Mouse (Mus musculus) embryonic facial prominence, embryonic 10.5 days (tissue): ENCODE data around the gene Macrod2. TPM values are rescaled to one million over a fixed set of nuclear protein-coding genes. Genes with fewer than 3 reads are reported as not detected.

Source experiments
- DNase-seq: peaks from one replicate; pipeline ENCODE4 v3.0.0-alpha.2; 2017; ENCODE audit warnings: low spot score
- H3K27ac ChIP-seq: fragments of 300-500 bp; sonication (generic); replicated peaks from 2 replicates; pipeline ENCODE4 v1.5.1; 2016; ENCODE audit warnings: mild to moderate bottlenecking
- H3K27me3 ChIP-seq: fragments of 300-500 bp; sonication (generic); replicated peaks from 2 replicates; pipeline ENCODE4 v1.6.1; 2016; ENCODE audit warnings: low read depth, mild to moderate bottlenecking; ENCODE audit not compliant: poor library complexity, severe bottlenecking
- H3K36me3 ChIP-seq: fragments of 300-500 bp; sonication (generic); replicated peaks from 2 replicates; pipeline ENCODE4 v1.6.1; 2016; ENCODE audit warnings: mild to moderate bottlenecking, moderate library complexity
- H3K4me1 ChIP-seq: fragments of 300-500 bp; sonication (generic); 2 replicates; pipeline ENCODE4 v1.6.1; 2016
- H3K4me3 ChIP-seq: fragments of 300-500 bp; sonication (generic); 2 replicates; pipeline ENCODE4 v1.5.1; 2016; ENCODE audit warnings: mild to moderate bottlenecking, moderate library complexity
- H3K9me3 ChIP-seq: fragments of 300-500 bp; sonication (generic); 2 replicates; pipeline ENCODE4 v1.6.1; 2016; ENCODE audit warnings: mild to moderate bottlenecking
- WGBS: fragments of 180-500 bp; shearing (Covaris S2); methylation state at CpG from one replicate; pipeline ENCODE4 v1.1.7; 2016; 5-methylcytosine and 5-hydroxymethylcytosine counted together
- polyA plus RNA-seq: library from polyadenylated mRNA; unstranded; fragments of >200 nt; fragmentation: Nextera tagmentation; extraction: Ambion mirVana; gene quantifications from 2 replicates; pipeline ENCODE4 v1.2.1, GENCODE M21; 2016

The Macrod2 gene
- polyA plus RNA-seq, 1 experiment from 2014 or later, result 25.8 TPM

GRCm38 (mm10) chr2:142108947-142109346 is 1713.8 kb downstream of the Macrod2 start:
- DNase-seq, result no peak
- no peaks in the 10 kb centered on the region for H3K27me3 ChIP-seq
- no peak overlapping the region for H3K27ac ChIP-seq
- no peak overlapping the region for H3K4me3 ChIP-seq
- no peaks in the 10 kb centered on the region for H3K9me3 ChIP-seq
- H3K36me3 ChIP-seq, result no peaks in the 10 kb centered on the region
- WGBS, result 80% methylated on average over 3 of the region's 3 CpGs
- no peaks in the 10 kb centered on the region for H3K4me1 ChIP-seq

- H3K36me3 ChIP-seq, result no peaks in the 10 kb centered on the region
- H3K27ac ChIP-seq, result no peak overlapping the region
- no peaks in the 10 kb centered on the region for H3K4me1 ChIP-seq
- H3K4me3 ChIP-seq, result no peak overlapping the region
- no peaks in the 10 kb centered on the region for H3K9me3 ChIP-seq
- 86% methylated on average over 1 of the region's 1 CpGs for WGBS
- DNase-seq, result no peak
- no peaks in the 10 kb centered on the region for H3K27me3 ChIP-seq
These were observed 1721.5 kb downstream of the Macrod2 start for GRCm38 (mm10) chr2:142116623-142117022.

- H3K4me1 ChIP-seq, result no peaks in the 10 kb centered on the region
- WGBS, result 72% methylated on average over 3 of the region's 3 CpGs
- no peaks in the 10 kb centered on the region for H3K27me3 ChIP-seq
- no peaks in the 10 kb centered on the region for H3K9me3 ChIP-seq
- H3K4me3 ChIP-seq, result no peak overlapping the region
- DNase-seq, result no peak
- no peaks in the 10 kb centered on the region for H3K36me3 ChIP-seq
- H3K27ac ChIP-seq, result no peak overlapping the region
These were observed 1733.0 kb downstream of the Macrod2 start for GRCm38 (mm10) chr2:142128109-142128508.

GRCm38 (mm10) chr2:142129166-142129565 is 1734.1 kb downstream of the Macrod2 start:
- WGBS, result 86% methylated on average over 4 of the region's 4 CpGs
- H3K4me1 ChIP-seq, result no peaks in the 10 kb centered on the region
- no peak overlapping the region for H3K4me3 ChIP-seq
- DNase-seq, result no peak
- no peaks in the 10 kb centered on the region for H3K36me3 ChIP-seq
- H3K27ac ChIP-seq, result no peak overlapping the region
- no peaks in the 10 kb centered on the region for H3K9me3 ChIP-seq
- no peaks in the 10 kb centered on the region for H3K27me3 ChIP-seq

- H3K27me3 ChIP-seq, result no peaks in the 10 kb centered on the region
- H3K4me1 ChIP-seq, result no peaks in the 10 kb centered on the region
- no peak for DNase-seq
- H3K9me3 ChIP-seq, result no peaks in the 10 kb centered on the region
- 90% methylated on average over 2 of the region's 2 CpGs for WGBS
- H3K36me3 ChIP-seq, result no peaks in the 10 kb centered on the region
- H3K4me3 ChIP-seq, result no peak overlapping the region
- no peak overlapping the region for H3K27ac ChIP-seq
These were observed 1754.2 kb downstream of the Macrod2 start for GRCm38 (mm10) chr2:142149310-142149709.

- DNase-seq, result peak; percentile 22
- peak overlapping the region; percentile 40; the same call in 1 of the 2 replicates for H3K27ac ChIP-seq
- H3K27me3 ChIP-seq, result no peaks in the 10 kb centered on the region
- H3K4me3 ChIP-seq, result no peak overlapping the region
- no peaks in the 10 kb centered on the region for H3K9me3 ChIP-seq
- H3K36me3 ChIP-seq, result no peaks in the 10 kb centered on the region
- H3K4me1 ChIP-seq, result peaks cover 17% of the 10 kb centered on the region
- WGBS, result 36% methylated on average over 10 of the region's 10 CpGs
These were observed 1768.6 kb downstream of the Macrod2 start for GRCm38 (mm10) chr2:142163506-142164275.

- Histone ChIP-seq H3K27ac (no peak overlapping the region), H3K4me1 (no peaks in the 10 kb centered on the region), H3K4me3 (no peak overlapping the region), H3K9me3 (no peaks in the 10 kb centered on the region), H3K36me3 (no peaks in the 10 kb centered on the region), H3K27me3 (no peaks in the 10 kb centered on the region)
- DNase-seq, result no peak
- 85% methylated on average over 2 of the region's 2 CpGs for WGBS
These were observed 1774.5 kb downstream of the Macrod2 start for GRCm38 (mm10) chr2:142169649-142170048.

GRCm38 (mm10) chr2:142172706-142173105 is 1777.6 kb downstream of the Macrod2 start:
- 93% methylated on average over 3 of the region's 3 CpGs for WGBS
- Histone ChIP-seq H3K36me3 (no peaks in the 10 kb centered on the region), H3K27me3 (no peaks in the 10 kb centered on the region), H3K4me1 (no peaks in the 10 kb centered on the region), H3K27ac (no peak overlapping the region), H3K4me3 (no peak overlapping the region), H3K9me3 (no peaks in the 10 kb centered on the region)
- no peak for DNase-seq

- Histone ChIP-seq H3K36me3 (no peaks in the 10 kb centered on the region), H3K4me1 (no peaks in the 10 kb centered on the region), H3K9me3 (no peaks in the 10 kb centered on the region), H3K27ac (no peak overlapping the region), H3K4me3 (no peak overlapping the region), H3K27me3 (no peaks in the 10 kb centered on the region)
- DNase-seq, result no peak
- 81% methylated on average over 2 of the region's 2 CpGs for WGBS
These were observed 1778.9 kb downstream of the Macrod2 start for GRCm38 (mm10) chr2:142174039-142174438.

- H3K36me3 ChIP-seq, result no peaks in the 10 kb centered on the region
- no peak for DNase-seq
- H3K27me3 ChIP-seq, result no peaks in the 10 kb centered on the region
- WGBS, result 83% methylated on average over 2 of the region's 2 CpGs
- H3K4me3 ChIP-seq, result no peak overlapping the region
- H3K9me3 ChIP-seq, result no peaks in the 10 kb centered on the region
- no peak overlapping the region for H3K27ac ChIP-seq
- peaks cover 3% of the 10 kb centered on the region; the same call in 1 of the 2 replicates for H3K4me1 ChIP-seq
These were observed 1791.8 kb downstream of the Macrod2 start for GRCm38 (mm10) chr2:142186922-142187321.

- H3K4me1 ChIP-seq, result peaks cover 3% of the 10 kb centered on the region; the same call in 1 of the 2 replicates
- H3K9me3 ChIP-seq, result no peaks in the 10 kb centered on the region
- DNase-seq, result no peak
- H3K27ac ChIP-seq, result no peak overlapping the region
- H3K4me3 ChIP-seq, result no peak overlapping the region
- H3K27me3 ChIP-seq, result no peaks in the 10 kb centered on the region
- WGBS, result 60% methylated on average over 5 of the region's 5 CpGs
- no peaks in the 10 kb centered on the region for H3K36me3 ChIP-seq
These were observed 1792.3 kb downstream of the Macrod2 start for GRCm38 (mm10) chr2:142187428-142187827.

- Histone ChIP-seq H3K4me1 (no peaks in the 10 kb centered on the region), H3K9me3 (no peaks in the 10 kb centered on the region)
- 75% methylated on average over 1 of the region's 1 CpGs for WGBS
These were observed 1822.3 kb downstream of the Macrod2 start for GRCm38 (mm10) chr2:142217371-142217770.

GRCm38 (mm10) chr2:142222137-142222921 is 1827.2 kb downstream of the Macrod2 start:
- Histone ChIP-seq H3K36me3 (no peaks in the 10 kb centered on the region), H3K4me3 (no peak overlapping the region), H3K9me3 (no peaks in the 10 kb centered on the region), H3K4me1 (no peaks in the 10 kb centered on the region), H3K27me3 (no peaks in the 10 kb centered on the region), H3K27ac (no peak overlapping the region)
- 82% methylated on average over 8 of the region's 8 CpGs for WGBS
- DNase-seq, result no peak

More at GRCm38 (mm10) chr2:142217371-142217770, 1822.3 kb downstream of the Macrod2 start:
- H3K4me3 ChIP-seq, result no peak overlapping the region
- H3K36me3 ChIP-seq, result no peaks in the 10 kb centered on the region
- no peaks in the 10 kb centered on the region for H3K27me3 ChIP-seq
- no peak for DNase-seq
- no peak overlapping the region for H3K27ac ChIP-seq
